Mouse (Mus musculus) embryonic stem cell, embryonic (primary cell): ENCODE data around the gene Stk33.

Experiments
- CTCF ChIA-PET, 4 experiments: fragments of 300-600 bp in 2 of 4; fragments of 350-600 bp in 2 of 4; sonication (Branson Sonifier 250); formaldehyde crosslinking; loops; one replicate each; lab custom pipeline; 2022; ENCODE audit warnings: inconsistent platforms in 2 of 4; lab: Charles Lee
- POLR2A ChIA-PET, 4 experiments: fragments of 300-600 bp in 2 of 4; fragments of 350-600 bp in 2 of 4; sonication (Branson Sonifier 250); formaldehyde crosslinking; loops; one replicate each; lab custom pipeline; 2022; ENCODE audit warnings: antibody characterized with exemption in 4 of 4, inconsistent platforms in 1 of 4; lab: Charles Lee

The Stk33 gene

GRCm38 (mm10) chr7:109276622-109277021, 162.3 kb downstream of the Stk33 start:
- POLR2A ChIA-PET, result interaction anchor here in 1 of 4 experiments (1.1 kb wide), 2 partner anchors 245 to 249 kb away, joined by 3 read pairs; no protein-coding TSS in a partner anchor
- CTCF ChIA-PET, result interaction anchor here in 2 of 4 experiments (0.6 to 0.7 kb wide), 2 partner anchors 91 to 710 kb away, joined by 3 read pairs; partner anchors contain the start of gene Tmem41b (in 1 of the 2)

- POLR2A ChIA-PET, result interaction anchor here in 1 of 4 experiments (1.2 kb wide), 1 partner anchor 243 kb away, joined by 4 read pairs; the partner anchor contains the start of gene Rpl27a
- CTCF ChIA-PET, result no interaction called here
These were observed 163.0 kb downstream of the Stk33 start for GRCm38 (mm10) chr7:109275901-109276300.

GRCm38 (mm10) chr7:109275151-109275550, 163.7 kb downstream of the Stk33 start:
- POLR2A ChIA-PET, result interaction anchor here in 1 of 4 experiments (1.2 to 1.8 kb wide), 2 partner anchors 20 to 244 kb away, joined by 3 to 4 read pairs; partner anchors contain the start of gene Rpl27a

GRCm38 (mm10) chr7:109274289-109274688, 164.6 kb downstream of the Stk33 start:
- CTCF ChIA-PET, result interaction anchor here in 1 of 4 experiments (1.6 kb wide), 1 partner anchor 19 kb away, joined by 3 read pairs; no protein-coding TSS in a partner anchor
- POLR2A ChIA-PET, result interaction anchor here in 1 of 4 experiments (0.6 to 1.8 kb wide), 2 partner anchors 19 to 148 kb away, joined by 3 read pairs; no protein-coding TSS in a partner anchor

More at GRCm38 (mm10) chr7:109275151-109275550, 163.7 kb downstream of the Stk33 start:
- CTCF ChIA-PET, result interaction anchor here in 1 of 4 experiments (1.6 kb wide), 1 partner anchor 20 kb away, joined by 3 read pairs; no protein-coding TSS in a partner anchor

GRCm38 (mm10) chr7:109269046-109269445, 169.8 kb downstream of the Stk33 start:
- POLR2A ChIA-PET, result interaction anchor here in 1 of 4 experiments (0.6 to 0.7 kb wide), 2 partner anchors 71 to 600 kb away, joined by 3 to 4 read pairs; no protein-coding TSS in a partner anchor
- CTCF ChIA-PET, result interaction anchor here in 2 of 4 experiments (0.5 to 2.0 kb wide), 2 partner anchors 130 to 435 kb away, joined by 4 to 6 read pairs; partner anchors contain the start of genes Akip1 (in 1 of the 2) and St5 (in 1 of the 2)

- ChIA-PET CTCF (no interaction called here), POLR2A (no interaction called here)
These were observed 171.5 kb downstream of the Stk33 start for GRCm38 (mm10) chr7:109267370-109267769.

GRCm38 (mm10) chr7:109266181-109266580, 172.7 kb downstream of the Stk33 start:
- CTCF ChIA-PET, result interaction anchor here in 2 of 4 experiments (0.6 to 1.3 kb wide), 3 partner anchors 11 to 132 kb away, joined by 3 read pairs; no protein-coding TSS in a partner anchor
- POLR2A ChIA-PET, result interaction anchor here in 1 of 4 experiments (0.6 to 1.5 kb wide), 3 partner anchors 25 to 99 kb away, joined by 3 read pairs; no protein-coding TSS in a partner anchor

- ChIA-PET POLR2A (interaction anchor here in 1 of 4 experiments (1.5 kb wide), 1 partner anchor 24 kb away, joined by 3 read pairs; no protein-coding TSS in a partner anchor), CTCF (interaction anchor here in 1 of 4 experiments (1.3 kb wide), 1 partner anchor 10 kb away, joined by 3 read pairs; no protein-coding TSS in a partner anchor)
These were observed 173.3 kb downstream of the Stk33 start for GRCm38 (mm10) chr7:109265606-109266005.

GRCm38 (mm10) chr7:109255506-109256352, 183.2 kb downstream of the Stk33 start:
- POLR2A ChIA-PET, result interaction anchor here in 3 of 4 experiments (0.6 to 1.3 kb wide), 9 partner anchors 19 to 263 kb away, joined by 3 to 7 read pairs (median 3); partner anchors contain the start of gene Rpl27a (in 1 of the 3)
- CTCF ChIA-PET, result interaction anchor here (0.5 to 3.3 kb wide), 30 partner anchors 8 to 489 kb away, joined by 3 to 37 read pairs (median 4); no protein-coding TSS in a partner anchor

- CTCF ChIA-PET, result no interaction called here
- POLR2A ChIA-PET, result no interaction called here
These were observed 187.5 kb downstream of the Stk33 start for GRCm38 (mm10) chr7:109251418-109251817.

GRCm38 (mm10) chr7:109244776-109245175, 194.1 kb downstream of the Stk33 start:
- ChIA-PET CTCF (interaction anchor here in 1 of 4 experiments (0.6 to 0.9 kb wide), 2 partner anchors 14 to 90 kb away, joined by 3 read pairs; no protein-coding TSS in a partner anchor), POLR2A (no interaction called here)

GRCm38 (mm10) chr7:109241313-109241712, 197.6 kb downstream of the Stk33 start:
- CTCF ChIA-PET, result interaction anchor here in 3 of 4 experiments (0.7 to 1.6 kb wide), 8 partner anchors 10 to 184 kb away, joined by 3 to 5 read pairs (median 3); no protein-coding TSS in a partner anchor
- POLR2A ChIA-PET, result interaction anchor here in 3 of 4 experiments (0.6 to 1.2 kb wide), 4 partner anchors 11 to 278 kb away, joined by 3 to 4 read pairs (median 3); partner anchors contain the start of gene Rpl27a (in 1 of the 3)

GRCm38 (mm10) chr7:109239346-109239745, 199.5 kb downstream of the Stk33 start:
- ChIA-PET POLR2A (interaction anchor here in 1 of 4 experiments (0.5 kb wide), 1 partner anchor 100 kb away, joined by 3 read pairs; no protein-coding TSS in a partner anchor), CTCF (interaction anchor here in 1 of 4 experiments (0.8 kb wide), 1 partner anchor 16 kb away, joined by 3 read pairs; no protein-coding TSS in a partner anchor)

GRCm38 (mm10) chr7:109238724-109239123, 200.2 kb downstream of the Stk33 start:
- CTCF ChIA-PET, result no interaction called here
- POLR2A ChIA-PET, result no interaction called here

- ChIA-PET POLR2A (interaction anchor here in 1 of 4 experiments (1.2 kb wide), 1 partner anchor 284 kb away, joined by 3 read pairs; the partner anchor contains the start of gene Rpl27a), CTCF (interaction anchor here in 3 of 4 experiments (1.0 to 1.7 kb wide), 4 partner anchors 8 to 96 kb away, joined by 3 to 5 read pairs (median 4); no protein-coding TSS in a partner anchor)
These were observed 203.8 kb downstream of the Stk33 start for GRCm38 (mm10) chr7:109234882-109235640.

GRCm38 (mm10) chr7:109234476-109234875, 204.4 kb downstream of the Stk33 start:
- POLR2A ChIA-PET, result no interaction called here

GRCm38 (mm10) chr7:109231881-109232321, 207.0 kb downstream of the Stk33 start:
- POLR2A ChIA-PET, result no interaction called here
- CTCF ChIA-PET, result interaction anchor here in 3 of 4 experiments (0.5 to 1.7 kb wide), 4 partner anchors 48 to 93 kb away, joined by 4 to 5 read pairs (median 4); no protein-coding TSS in a partner anchor

More at GRCm38 (mm10) chr7:109234476-109234875, 204.4 kb downstream of the Stk33 start:
- CTCF ChIA-PET, result no interaction called here
